In the genomic region with DNA sequence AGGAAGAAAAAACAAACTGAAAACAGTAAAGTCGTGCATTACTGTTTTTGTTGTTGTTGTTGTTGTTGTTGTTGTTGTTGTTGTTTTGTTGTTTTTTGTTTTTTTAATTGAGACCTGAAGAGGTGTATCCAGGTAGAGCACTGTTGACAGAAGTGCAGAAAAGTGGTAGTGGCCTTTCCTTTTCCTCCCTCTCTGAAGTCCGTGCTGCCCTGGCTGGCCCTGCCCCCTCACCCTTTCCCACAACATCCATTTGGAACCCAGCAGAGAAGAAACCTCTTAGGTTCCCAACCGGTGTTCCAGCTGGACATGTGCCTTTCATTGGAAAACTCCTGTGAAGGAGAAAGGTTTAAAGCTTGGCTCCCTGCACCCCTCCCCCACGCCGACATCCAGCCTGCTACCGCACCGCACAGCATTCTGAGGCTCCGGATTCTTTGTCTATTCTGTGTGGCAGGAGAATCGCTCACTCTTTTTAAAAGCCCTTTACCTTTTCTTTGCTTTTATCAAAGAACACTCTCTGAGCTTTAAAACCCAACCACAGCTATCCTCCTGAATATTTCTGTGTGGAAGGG, we compare ENCODE assay signal across 17 mouse cellular contexts.
DNase-seq lines count a peak whose midpoint lies in the region; ATAC-seq and TF ChIP-seq lines count a peak whose summit lies in the region.
"Had no signal": no experiment of that assay in that cellular context is flagged by ENCODE, and none has a peak within 500 bp of the region (broad histone marks: within the 10 kb centered on the region; RNA-seq: fewer than 3 reads in every experiment).

No protein-coding gene starts in this region.

- H3K4me2 ChIP-seq in limb, embryonic 11.5 days (ENCODE audit: low read depth, severe bottlenecking) = no peak overlapping the region
- peak overlapping the region; percentile 11; the same call in 1 of the 2 replicates for H3K4me2 ChIP-seq in embryonic facial prominence, embryonic 13.5 days
- H3K4me2 ChIP-seq in hindbrain, embryonic 12.5 days (replicated peaks) = 0 out of 2 replicates have a peak overlapping the region, but pooled peaks have one; percentile 8
- H3K4me2 ChIP-seq in midbrain, postnatal 0 days (ENCODE audit: low read depth, low read length, poor library complexity, severe bottlenecking) = peak overlapping the region; percentile 29
- no peak overlapping the region for H3K4me2 ChIP-seq in kidney, embryonic 15.5 days
- H3K4me2 ChIP-seq: hindbrain, embryonic 15.5 days; liver, embryonic 11.5 days; lung, embryonic 15.5 days had no signal

- TF ChIP-seq CTCF in midbrain, postnatal 0 days (IDR thresholded peaks at IDR 0.05) = no peak

- no peak overlapping the region for H3K27ac ChIP-seq in limb, embryonic 11.5 days (replicated peaks; ENCODE audit: low read depth, low read length)
- H3K27ac ChIP-seq in limb, embryonic 10.5 days = no peak overlapping the region
- H3K27ac ChIP-seq in embryonic facial prominence, embryonic 13.5 days = no peak overlapping the region
- no peak overlapping the region for H3K27ac ChIP-seq in hindbrain, embryonic 12.5 days
- peak overlapping the region; percentile 38; the same call in 1 of the 2 replicates for H3K27ac ChIP-seq in midbrain, postnatal 0 days (ENCODE audit: low read depth, low read length)
- no peak overlapping the region for H3K27ac ChIP-seq in kidney, embryonic 15.5 days
- H3K27ac ChIP-seq: heart, embryonic 10.5 days; hindbrain, embryonic 15.5 days; lung, embryonic 15.5 days had no signal

- no peaks in the 10 kb centered on the region for H3K9me3 ChIP-seq in limb, embryonic 11.5 days (ENCODE audit: control insufficient read depth, low read length)
- no peaks in the 10 kb centered on the region for H3K9me3 ChIP-seq in limb, embryonic 10.5 days (replicated peaks)
- no peaks in the 10 kb centered on the region for H3K9me3 ChIP-seq in embryonic facial prominence, embryonic 13.5 days
- H3K9me3 ChIP-seq in hindbrain, embryonic 12.5 days (replicated peaks) = no peaks in the 10 kb centered on the region
- no peaks in the 10 kb centered on the region for H3K9me3 ChIP-seq in midbrain, postnatal 0 days (ENCODE audit: low read length)
- H3K9me3 ChIP-seq in kidney, embryonic 15.5 days (replicated peaks) = no peaks in the 10 kb centered on the region
- H3K9me3 ChIP-seq: heart, embryonic 10.5 days; hindbrain, embryonic 15.5 days; lung, embryonic 15.5 days had no signal

- H3K27me3 ChIP-seq in limb, embryonic 11.5 days (ENCODE audit: control insufficient read depth, insufficient read depth, low read length) = no peaks in the 10 kb centered on the region
- H3K27me3 ChIP-seq in limb, embryonic 10.5 days (ENCODE audit: low read depth, poor library complexity, severe bottlenecking) = no peaks in the 10 kb centered on the region
- H3K27me3 ChIP-seq in embryonic facial prominence, embryonic 13.5 days = no peaks in the 10 kb centered on the region
- no peaks in the 10 kb centered on the region for H3K27me3 ChIP-seq in hindbrain, embryonic 12.5 days
- H3K27me3 ChIP-seq in midbrain, postnatal 0 days (ENCODE audit: insufficient read depth, low read length) = no peaks in the 10 kb centered on the region
- no peaks in the 10 kb centered on the region for H3K27me3 ChIP-seq in kidney, embryonic 15.5 days
- H3K27me3 ChIP-seq: hindbrain, embryonic 15.5 days; lung, embryonic 15.5 days had no signal

- no peak overlapping the region for H3K4me3 ChIP-seq in limb, embryonic 11.5 days (ENCODE audit: low read depth, low read length)
- H3K4me3 ChIP-seq in limb, embryonic 10.5 days = no peak overlapping the region
- no peak overlapping the region for H3K4me3 ChIP-seq in embryonic facial prominence, embryonic 13.5 days
- H3K4me3 ChIP-seq in hindbrain, embryonic 12.5 days = no peak overlapping the region
- no peak overlapping the region for H3K4me3 ChIP-seq in midbrain, postnatal 0 days (ENCODE audit: low read depth, low read length)
- no peak overlapping the region for H3K4me3 ChIP-seq in kidney, embryonic 15.5 days (replicated peaks)
- H3K4me3 ChIP-seq: heart, embryonic 10.5 days; hindbrain, embryonic 15.5 days; lung, embryonic 15.5 days had no signal

- intact Hi-C loops in left cerebral cortex, postnatal 36 days (cut with DNase I) = no loop called here

- 52% methylated on average over 9 of the region's 9 CpGs for WGBS in limb, embryonic 11.5 days
- WGBS in limb, embryonic 10.5 days = 51% methylated on average over 9 of the region's 9 CpGs
- 36% methylated on average over 9 of the region's 9 CpGs for WGBS in embryonic facial prominence, embryonic 13.5 days
- WGBS in hindbrain, embryonic 12.5 days = 14% methylated on average over 9 of the region's 9 CpGs
- 15% methylated on average over 9 of the region's 9 CpGs for WGBS in midbrain, postnatal 0 days
- WGBS in kidney, embryonic 15.5 days = 55% methylated on average over 9 of the region's 9 CpGs

- no peak overlapping the region for H3K9ac ChIP-seq in limb, embryonic 11.5 days (ENCODE audit: low read length)
- no peak overlapping the region for H3K9ac ChIP-seq in embryonic facial prominence, embryonic 13.5 days
- no peak overlapping the region for H3K9ac ChIP-seq in hindbrain, embryonic 12.5 days
- H3K9ac ChIP-seq in midbrain, postnatal 0 days (replicated peaks; ENCODE audit: low read length, poor library complexity, severe bottlenecking) = 0 out of 2 replicates have a peak overlapping the region, but pooled peaks have one; percentile 33
- no peak overlapping the region for H3K9ac ChIP-seq in kidney, embryonic 15.5 days
- H3K9ac ChIP-seq: hindbrain, embryonic 15.5 days; lung, embryonic 15.5 days had no signal

- H3K36me3 ChIP-seq in limb, embryonic 11.5 days (ENCODE audit: control insufficient read depth, insufficient read depth, low read length) = no peaks in the 10 kb centered on the region
- no peaks in the 10 kb centered on the region for H3K36me3 ChIP-seq in limb, embryonic 10.5 days
- no peaks in the 10 kb centered on the region for H3K36me3 ChIP-seq in embryonic facial prominence, embryonic 13.5 days
- H3K36me3 ChIP-seq in hindbrain, embryonic 12.5 days = no peaks in the 10 kb centered on the region
- H3K36me3 ChIP-seq in midbrain, postnatal 0 days (ENCODE audit: insufficient read depth, low read length) = no peaks in the 10 kb centered on the region
- no peaks in the 10 kb centered on the region for H3K36me3 ChIP-seq in kidney, embryonic 15.5 days
- H3K36me3 ChIP-seq: G1E; heart, embryonic 10.5 days; hindbrain, embryonic 15.5 days; lung, embryonic 15.5 days had no signal

- no peak for ATAC-seq in limb, embryonic 11.5 days (ENCODE audit: insufficient number of reproducible peaks, low FRiP score, low TSS enrichment, low read depth)
- no peak for ATAC-seq in embryonic facial prominence, embryonic 13.5 days (ENCODE audit: insufficient number of reproducible peaks, insufficient read depth, low FRiP score, low TSS enrichment, low read depth)
- no peak for ATAC-seq in hindbrain, embryonic 12.5 days (ENCODE audit: low FRiP score)
- no peak for ATAC-seq in midbrain, postnatal 0 days (ENCODE audit: low FRiP score)
- no peak for ATAC-seq in kidney, embryonic 15.5 days (replicated peaks; ENCODE audit: low FRiP score)
- ATAC-seq: activated CD4-positive, CD25-positive, alpha-beta regulatory T cell, adult 4 months had no signal

- no peaks in the 10 kb centered on the region for H3K4me1 ChIP-seq in limb, embryonic 11.5 days (ENCODE audit: control insufficient read depth, insufficient read depth, low read length)
- H3K4me1 ChIP-seq in limb, embryonic 10.5 days = 0 out of 2 replicates have a peak, but pooled peaks cover 3% of the 10 kb centered on the region
- no peaks in the 10 kb centered on the region for H3K4me1 ChIP-seq in embryonic facial prominence, embryonic 13.5 days
- peaks cover 4% of the 10 kb centered on the region; the same call in 1 of the 2 replicates for H3K4me1 ChIP-seq in hindbrain, embryonic 12.5 days
- H3K4me1 ChIP-seq in midbrain, postnatal 0 days (ENCODE audit: insufficient read depth, low read length) = no peaks in the 10 kb centered on the region
- H3K4me1 ChIP-seq in kidney, embryonic 15.5 days = no peaks in the 10 kb centered on the region
- H3K4me1 ChIP-seq: heart, embryonic 10.5 days; hindbrain, embryonic 15.5 days; lung, embryonic 15.5 days had no signal

- peak; percentile 24 for DNase-seq in limb, embryonic 11.5 days (ENCODE audit: low spot score)
- DNase-seq in limb, embryonic 10.5 days (ENCODE audit: low spot score) = no peak
- DNase-seq in midbrain, postnatal 0 days (ENCODE audit: low spot score) = no peak
- DNase-seq in left cerebral cortex, postnatal 36 days (ENCODE audit: low spot score in 2 of 2) = no peak
- DNase-seq: cerebellum, adult 11-12 months; gastrocnemius, postnatal 10 days; kidney, adult 8-10 months; retina, postnatal 1 day had no signal

Comparison
In these comparisons a context has a peak if more than half of its experiments do, and no peak if none do; other contexts are left out.
1. H3K4me2 ChIP-seq: peak in embryonic facial prominence, embryonic 13.5 days (single experiment), hindbrain, embryonic 12.5 days (single experiment) and midbrain, postnatal 0 days (single experiment); none in limb, embryonic 11.5 days (single experiment) and kidney, embryonic 15.5 days (single experiment).